Mouse (Mus musculus) liver, embryonic 14 days (tissue): ENCODE results near the gene Tbc1d10c. TPM values are rescaled to one million over a fixed set of nuclear protein-coding genes. Genes with fewer than 3 reads are reported as not detected.

Source experiments
- polyA plus RNA-seq: library from polyadenylated mRNA; depleted of rRNA; stranded (reverse); fragments of >200 nt; gene quantifications from 2 replicates; pipeline ENCODE4 v1.2.3, GENCODE M21; 2012; rRNA removed

Gene Tbc1d10c
- 2.6 and 3.0 TPM in 2 replicates for polyA plus RNA-seq

GRCm38 (mm10) chr19:4190831-4191334 is at the start of gene Tbc1d10c:
Gene Tbc1d10c, minus strand, starts transcription at chr19:4191284.

GRCm38 (mm10) chr19:4231253-4232185 is 40.4 kb upstream of the Tbc1d10c start, which contains the start of gene Pold4:
Gene Pold4, plus strand, starts transcription at chr19:4231899.

GRCm38 (mm10) chr19:4214071-4214770 is 23.1 kb upstream of the Tbc1d10c start, which contains the start of the genes Clcf1 and AC109138.7:
Gene Clcf1, plus strand, starts transcription at chr19:4214238.
Gene AC109138.7, plus strand, starts transcription at chr19:4214357.

GRCm38 (mm10) chr19:4201291-4201909 is 10.3 kb upstream of the Tbc1d10c start, which contains the start of gene Rad9a:
Gene Rad9a, minus strand, starts transcription at chr19:4201662.

GRCm38 (mm10) chr19:4191528-4192250 is 605 bp upstream of the Tbc1d10c start, which contains the start of gene Ppp1ca:
Gene Ppp1ca, plus strand, starts transcription at chr19:4192065.

GRCm38 (mm10) chr19:4175368-4175947 is 15.6 kb downstream of the Tbc1d10c start, which contains the start of gene Carns1:
Gene Carns1, minus strand, starts transcription at chr19:4175479.

GRCm38 (mm10) chr19:4162646-4163542 is 28.2 kb downstream of the Tbc1d10c start, which contains the start of gene Rps6kb2:
Gene Rps6kb2, minus strand, starts transcription at chr19:4163354.

GRCm38 (mm10) chr19:4153232-4153654 is 37.8 kb downstream of the Tbc1d10c start, which contains the start of gene Ptprcap:
Gene Ptprcap, plus strand, starts transcription at chr19:4153604.

GRCm38 (mm10) chr19:4148491-4148806 is 42.6 kb downstream of the Tbc1d10c start, which contains the start of gene Coro1b:
Gene Coro1b, plus strand, starts transcription at chr19:4148619.

GRCm38 (mm10) chr19:4143759-4144268 is 47.3 kb downstream of the Tbc1d10c start, which contains the start of gene Cabp4:
Gene Cabp4, minus strand, starts transcription at chr19:4144033.

GRCm38 (mm10) chr19:4139446-4139845 is 51.6 kb downstream of the Tbc1d10c start, which contains the start of gene Gpr152:
Gene Gpr152, plus strand, starts transcription at chr19:4139787.

Other genes with a start within 250 kb of the Tbc1d10c start
- 0.02 TPM in 1 of 2 replicates, not detected in the other for gene Aldh3b3, start 232.6 kb downstream of the Tbc1d10c start, polyA plus RNA-seq
- gene Aldh3b2, start 219.0 kb downstream of the Tbc1d10c start, polyA plus RNA-seq: 0.29 and 0.64 TPM in 2 replicates
- 8.6 and 11.4 TPM in 2 replicates for gene Acy3, start 204.7 kb downstream of the Tbc1d10c start, polyA plus RNA-seq
- 0.29 and 0.55 TPM in 2 replicates for gene Tbx10, start 198.5 kb downstream of the Tbc1d10c start, polyA plus RNA-seq
- 2.0 and 3.6 TPM in 2 replicates for gene Nudt8, start 190.7 kb downstream of the Tbc1d10c start, polyA plus RNA-seq
- gene Gm49405, start 190.7 kb downstream of the Tbc1d10c start, polyA plus RNA-seq: 0.59 and 0.60 TPM in 2 replicates
- 1.4 and 1.5 TPM in 2 replicates for gene Doc2g, start 188.0 kb downstream of the Tbc1d10c start, polyA plus RNA-seq
- 79.3 and 86.8 TPM in 2 replicates for gene Ndufv1, start 178.5 kb downstream of the Tbc1d10c start, polyA plus RNA-seq
- 225 and 279 TPM in 2 replicates for gene Gstp1, start 153.3 kb downstream of the Tbc1d10c start, polyA plus RNA-seq
- 6.6 and 8.4 TPM in 2 replicates for gene Gstp2, start 145.3 kb downstream of the Tbc1d10c start, polyA plus RNA-seq
- 54.9 and 71.8 TPM in 2 replicates for gene Gstp3, start 131.7 kb downstream of the Tbc1d10c start, polyA plus RNA-seq
- 0.23 and 0.25 TPM in 2 replicates for gene Cabp2, start 109.7 kb downstream of the Tbc1d10c start, polyA plus RNA-seq
- gene Cdk2ap2, start 94.1 kb downstream of the Tbc1d10c start, polyA plus RNA-seq: 46.8 and 54.8 TPM in 2 replicates
- 5.4 and 6.1 TPM in 2 replicates for gene Pitpnm1, start 91.3 kb downstream of the Tbc1d10c start, polyA plus RNA-seq
- gene Aip, start 65.4 kb downstream of the Tbc1d10c start, polyA plus RNA-seq: 36.6 and 38.9 TPM in 2 replicates
- gene Gpr152, start 51.5 kb downstream of the Tbc1d10c start, polyA plus RNA-seq: not detected in 2 replicates
- 0.08 and 0.10 TPM in 2 replicates for gene Cabp4, start 47.3 kb downstream of the Tbc1d10c start, polyA plus RNA-seq
- 50.4 and 60.2 TPM in 2 replicates for gene Coro1b, start 42.7 kb downstream of the Tbc1d10c start, polyA plus RNA-seq
- gene Ptprcap, start 37.7 kb downstream of the Tbc1d10c start, polyA plus RNA-seq: 12.2 and 12.5 TPM in 2 replicates
- gene Rps6kb2, start 27.9 kb downstream of the Tbc1d10c start, polyA plus RNA-seq: 16.1 and 20.9 TPM in 2 replicates
- gene Carns1, start 15.8 kb downstream of the Tbc1d10c start, polyA plus RNA-seq: 0.32 and 0.41 TPM in 2 replicates
- 200 and 246 TPM in 2 replicates for gene Ppp1ca, start 781 bp upstream of the Tbc1d10c start, polyA plus RNA-seq
- gene Rad9a, start 10.4 kb upstream of the Tbc1d10c start, polyA plus RNA-seq: 18.8 and 20.8 TPM in 2 replicates
- 0.97 and 1.0 TPM in 2 replicates for gene Clcf1, start 23.0 kb upstream of the Tbc1d10c start, polyA plus RNA-seq
- gene AC109138.7, start 23.1 kb upstream of the Tbc1d10c start, polyA plus RNA-seq: not detected in 2 replicates
- 12.3 and 14.6 TPM in 2 replicates for gene Pold4, start 40.6 kb upstream of the Tbc1d10c start, polyA plus RNA-seq
- gene Ssh3, start 77.9 kb upstream of the Tbc1d10c start, polyA plus RNA-seq: 2.1 and 2.8 TPM in 2 replicates
- 0.88 and 1.0 TPM in 2 replicates for gene Ankrd13d, start 91.9 kb upstream of the Tbc1d10c start, polyA plus RNA-seq
- 28.2 and 29.9 TPM in 2 replicates for gene Grk2, start 114.9 kb upstream of the Tbc1d10c start, polyA plus RNA-seq
- gene Kdm2a, start 207.0 kb upstream of the Tbc1d10c start, polyA plus RNA-seq: 16.2 and 19.1 TPM in 2 replicates
- gene Rhod, start 248.1 kb upstream of the Tbc1d10c start, polyA plus RNA-seq: 3.9 and 4.1 TPM in 2 replicates